ENCODE assay signal across 11 mouse cellular contexts in the genomic region with DNA sequence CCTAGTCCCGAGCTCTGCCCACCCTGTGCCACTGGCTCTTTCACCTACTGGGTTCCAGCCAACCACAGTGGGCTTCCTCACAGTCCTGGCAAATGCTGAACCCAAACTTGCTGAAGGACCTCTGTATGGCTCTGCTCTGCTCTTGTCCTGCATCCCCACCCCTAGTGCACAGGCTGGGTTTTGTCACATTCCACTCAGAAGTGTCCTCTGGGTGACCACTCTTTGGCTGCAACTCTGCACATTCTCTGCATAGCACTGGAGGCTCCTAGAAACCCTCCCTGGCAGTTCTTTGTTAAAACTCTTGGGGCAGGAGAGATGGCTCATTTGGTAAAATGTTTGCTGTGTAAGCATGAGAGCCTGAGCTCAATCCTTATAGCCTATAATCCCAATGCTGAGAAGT. TPM values are rescaled to one million over a fixed set of nuclear protein-coding genes. Genes with fewer than 3 reads are reported as not detected.
DNase-seq lines count a peak whose midpoint lies in the region; ATAC-seq lines count a peak whose summit lies in the region.
"Had no signal": no experiment of that assay in that cellular context is flagged by ENCODE, and none has a peak within 500 bp of the region (broad histone marks: within the 10 kb centered on the region; RNA-seq: fewer than 3 reads in every experiment).

No protein-coding gene starts in this region.

- DNase-seq in kidney, adult 11 months: peak; percentile 45
- DNase-seq in kidney, adult 18-20 months: no peak
- DNase-seq in kidney, adult 8-10 months: peak; percentile 17 to 33
- peak; percentile 38 to 58 for DNase-seq in kidney, postnatal 25 days
- no peak for DNase-seq in frontal cortex, postnatal 36 days (ENCODE audit: low spot score in 2 of 2)
- no peak for DNase-seq in cerebellum, adult 9-11 months
- DNase-seq: cerebellum, adult 2 months; left cerebral cortex, postnatal 4 days had no signal

- no peak for ATAC-seq in stomach, embryonic 15.5 days (ENCODE audit: insufficient read depth, low FRiP score, low read depth)
- ATAC-seq: forebrain, embryonic 13.5 days had no signal

- no peaks in the 10 kb centered on the region for H3K27me3 ChIP-seq in stomach, embryonic 15.5 days (replicated peaks)
- H3K27me3 ChIP-seq: forebrain, embryonic 13.5 days had no signal

- peak overlapping the region; percentile 54; the same call in 1 of the 2 replicates for H3K27ac ChIP-seq in stomach, embryonic 15.5 days
- H3K27ac ChIP-seq: forebrain, embryonic 13.5 days had no signal

- peaks cover 11% of the 10 kb centered on the region; the same call in 1 of the 2 replicates for H3K36me3 ChIP-seq in stomach, embryonic 15.5 days

- H3K4me1 ChIP-seq in stomach, embryonic 15.5 days: 0 out of 2 replicates have a peak, but pooled peaks cover 10% of the 10 kb centered on the region

- H3K9me3 ChIP-seq in stomach, embryonic 15.5 days: no peaks in the 10 kb centered on the region
- H3K9me3 ChIP-seq: forebrain, embryonic 13.5 days had no signal

- H3K9ac ChIP-seq in stomach, embryonic 15.5 days: no peak overlapping the region
- H3K9ac ChIP-seq: forebrain, embryonic 13.5 days had no signal

- no peak overlapping the region for H3K4me2 ChIP-seq in stomach, embryonic 15.5 days
- H3K4me2 ChIP-seq: forebrain, embryonic 13.5 days had no signal

- 81% methylated on average over 1 of the region's 1 CpGs for WGBS in stomach, embryonic 15.5 days

- H3K4me3 ChIP-seq in stomach, embryonic 15.5 days (replicated peaks): no peak overlapping the region
- H3K4me3 ChIP-seq: forebrain, embryonic 13.5 days had no signal

RNA-seq across cellular contexts. Expression of gene Tnfrsf23, which starts 32.1 kb away (rescaled TPM):
- 1.9 and 3.4 TPM in 2 replicates for polyA plus RNA-seq in stomach, embryonic 15.5 days (2015; fragmentation: Nextera tagmentation; extraction: Ambion mirVana)

RNA-seq across cellular contexts. Expression of gene Osbpl5, which starts 39.0 kb away (rescaled TPM):
- 34.4 and 36.5 TPM in 2 replicates for polyA plus RNA-seq in stomach, embryonic 15.5 days (2015; fragmentation: Nextera tagmentation; extraction: Ambion mirVana)

RNA-seq across cellular contexts. Expression of gene Mrgprg, which starts 49.0 kb away (rescaled TPM):
- not detected in 2 replicates for polyA plus RNA-seq in stomach, embryonic 15.5 days (2015; fragmentation: Nextera tagmentation; extraction: Ambion mirVana)
- polyA plus RNA-seq: cerebellum, adult 2 months; forebrain, embryonic 13.5 days; liver, embryonic 16.5 days had no signal

Comparison
In these comparisons a context has a peak if more than half of its experiments do, and no peak if none do; other contexts are left out.
1. DNase-seq: peak in kidney, adult 11 months (single experiment), kidney, adult 8-10 months (2 of 2) and kidney, postnatal 25 days (2 of 2); none in kidney, adult 18-20 months (single experiment), frontal cortex, postnatal 36 days (0 of 2) and cerebellum, adult 9-11 months (single experiment).